Mouse (Mus musculus) hindbrain, embryonic 15.5 days (tissue): ENCODE results near the gene Stum. TPM values are rescaled to one million over a fixed set of nuclear protein-coding genes. Genes with fewer than 3 reads are reported as not detected.
"Not testable (repeated sequence)": the region's sequence is repeated elsewhere in the genome, so short reads cannot be mapped to it uniquely, and the experiment has no call there.

Experiments
- ATAC-seq: fragments of 200-750 bp; cut with Nextera tagmentation; 2 replicates; pipeline ENCODE4 v1.8.0; 2017; ENCODE audit warnings: low read depth, moderate number of reproducible peaks, moderate TSS enrichment; ENCODE audit not compliant: low FRiP score
- H3K27ac ChIP-seq: fragments of 300-500 bp; sonication (generic); replicated peaks from 2 replicates; pipeline ENCODE4 v1.5.1; 2015; ENCODE audit warnings: mild to moderate bottlenecking, inconsistent platforms
- H3K27me3 ChIP-seq: fragments of 300-500 bp; sonication (generic); 2 replicates; pipeline ENCODE4 v1.6.1; 2015; ENCODE audit warnings: control low read depth, inconsistent platforms
- H3K36me3 ChIP-seq: fragments of 300-500 bp; sonication (generic); 2 replicates; pipeline ENCODE4 v1.6.1; 2015; ENCODE audit warnings: control low read depth, inconsistent platforms
- H3K4me1 ChIP-seq: fragments of 300-500 bp; sonication (generic); replicated peaks from 2 replicates; pipeline ENCODE4 v1.6.1; 2015; ENCODE audit warnings: control low read depth, inconsistent platforms
- H3K4me2 ChIP-seq: fragments of 300-500 bp; sonication (generic); 2 replicates; pipeline ENCODE4 v1.6.1; 2015; ENCODE audit warnings: moderate library complexity, mild to moderate bottlenecking, inconsistent platforms
- H3K4me3 ChIP-seq: fragments of 300-500 bp; sonication (generic); 2 replicates; pipeline ENCODE4 v1.5.1; 2015; ENCODE audit warnings: mild to moderate bottlenecking, inconsistent platforms
- H3K9ac ChIP-seq: fragments of 300-500 bp; sonication (generic); 2 replicates; pipeline ENCODE4 v1.6.1; 2015; ENCODE audit warnings: inconsistent platforms
- H3K9me3 ChIP-seq: fragments of 300-500 bp; sonication (generic); 2 replicates; pipeline ENCODE4 v1.6.1; 2016; ENCODE audit warnings: control low read depth, inconsistent platforms
- WGBS: fragments of 180-500 bp; shearing (Covaris S2); methylation state at CpG from one replicate; pipeline ENCODE4 v1.1.7; 2015; 5-methylcytosine and 5-hydroxymethylcytosine counted together
- polyA plus RNA-seq: library from polyadenylated mRNA; unstranded; fragments of >200 nt; fragmentation: Nextera tagmentation; extraction: Ambion mirVana; gene quantifications from 2 replicates; pipeline ENCODE4 v1.2.1, GENCODE M21; 2015

Stum gene
- 12.7 and 14.1 TPM in 2 replicates for polyA plus RNA-seq

- H3K4me1 ChIP-seq, result peaks cover 30% of the 10 kb centered on the region
- H3K9ac ChIP-seq, result peak within 1 kb of the TSS; percentile 52
- H3K27ac ChIP-seq, result peak within 1 kb of the TSS; percentile 40
- H3K36me3 ChIP-seq, result no peaks in the 10 kb centered on the region
- peak within 1 kb of the TSS; percentile 55 for H3K4me3 ChIP-seq
- no peaks in the 10 kb centered on the region for H3K9me3 ChIP-seq
- peaks cover 14% of the 10 kb centered on the region; the same call in 1 of the 2 replicates for H3K27me3 ChIP-seq
- ATAC-seq, result peak; percentile 79
- H3K4me2 ChIP-seq, result peak within 1 kb of the TSS; percentile 87
- 2% methylated on average over 40 of the region's 40 CpGs for WGBS
Measured at GRCm38 (mm10) chr1:180483399-180484291, at the start of gene Stum. Gene Stum (minus strand): TSS chr1:180483504.

- 94% methylated on average over 11 of the region's 11 CpGs for WGBS
- no peak overlapping the region for H3K9ac ChIP-seq
- H3K4me1 ChIP-seq, result 0 out of 2 replicates have a peak, but pooled peaks cover 4% of the 10 kb centered on the region
- no peak overlapping the region for H3K4me3 ChIP-seq
- no peaks in the 10 kb centered on the region for H3K36me3 ChIP-seq
- H3K9me3 ChIP-seq, result no peaks in the 10 kb centered on the region; the same call in 1 of the 2 replicates
- no peaks in the 10 kb centered on the region for H3K27me3 ChIP-seq
- no peak overlapping the region for H3K27ac ChIP-seq
- ATAC-seq, result no peak
- H3K4me2 ChIP-seq, result no peak overlapping the region
Measured at GRCm38 (mm10) chr1:180532671-180533070, 49.4 kb upstream of the Stum start.

- H3K4me2 ChIP-seq, result no peak overlapping the region
- H3K27ac ChIP-seq, result no peak overlapping the region
- 0 out of 2 replicates have a peak, but pooled peaks cover 4% of the 10 kb centered on the region for H3K4me1 ChIP-seq
- 58% methylated on average over 8 of the region's 8 CpGs for WGBS
- no peaks in the 10 kb centered on the region; the same call in 1 of the 2 replicates for H3K9me3 ChIP-seq
- no peak overlapping the region for H3K9ac ChIP-seq
- H3K4me3 ChIP-seq, result no peak overlapping the region
- H3K27me3 ChIP-seq, result no peaks in the 10 kb centered on the region
- H3K36me3 ChIP-seq, result no peaks in the 10 kb centered on the region
- no peak for ATAC-seq
Measured at GRCm38 (mm10) chr1:180530457-180531263, 47.4 kb upstream of the Stum start.

- Histone ChIP-seq H3K36me3 (no peaks in the 10 kb centered on the region), H3K4me3 (no peak overlapping the region), H3K4me2 (no peak overlapping the region), H3K4me1 (0 out of 2 replicates have a peak, but pooled peaks cover 4% of the 10 kb centered on the region), H3K27me3 (no peaks in the 10 kb centered on the region), H3K9me3 (no peaks in the 10 kb centered on the region; the same call in 1 of the 2 replicates), H3K9ac (no peak overlapping the region), H3K27ac (no peak overlapping the region)
- ATAC-seq, result no peak
- 88% methylated on average over 7 of the region's 7 CpGs for WGBS
Measured at GRCm38 (mm10) chr1:180529847-180530246, 46.5 kb upstream of the Stum start.

- 65% methylated on average over 1 of the region's 1 CpGs for WGBS
- no peaks in the 10 kb centered on the region for H3K36me3 ChIP-seq
- H3K9ac ChIP-seq, result no peak overlapping the region
- H3K4me2 ChIP-seq, result no peak overlapping the region
- H3K9me3 ChIP-seq, result no peaks in the 10 kb centered on the region
- no peaks in the 10 kb centered on the region for H3K27me3 ChIP-seq
- ATAC-seq, result no peak
- no peak overlapping the region for H3K4me3 ChIP-seq
- no peak overlapping the region for H3K27ac ChIP-seq
- 0 out of 2 replicates have a peak, but pooled peaks cover 4% of the 10 kb centered on the region for H3K4me1 ChIP-seq
Measured at GRCm38 (mm10) chr1:180525301-180525700, 42.0 kb upstream of the Stum start.

GRCm38 (mm10) chr1:180523320-180523719, 40.0 kb upstream of the Stum start:
- WGBS, result 86% methylated on average over 2 of the region's 2 CpGs

GRCm38 (mm10) chr1:180520190-180520589, 36.9 kb upstream of the Stum start:
- WGBS, result 28% methylated on average over 7 of the region's 7 CpGs
- H3K9ac ChIP-seq, result no peak overlapping the region
- no peak for ATAC-seq
- H3K27me3 ChIP-seq, result no peaks in the 10 kb centered on the region
- H3K27ac ChIP-seq, result no peak overlapping the region
- H3K4me3 ChIP-seq, result no peak overlapping the region
- H3K4me2 ChIP-seq, result no peak overlapping the region; the same call in 1 of the 2 replicates
- peaks cover 7% of the 10 kb centered on the region for H3K4me1 ChIP-seq
- H3K9me3 ChIP-seq, result no peaks in the 10 kb centered on the region
- no peaks in the 10 kb centered on the region for H3K36me3 ChIP-seq

More at GRCm38 (mm10) chr1:180523320-180523719, 40.0 kb upstream of the Stum start:
- no peak for ATAC-seq
- Histone ChIP-seq H3K4me1 (peaks cover 7% of the 10 kb centered on the region), H3K9ac (no peak overlapping the region), H3K9me3 (no peaks in the 10 kb centered on the region), H3K36me3 (no peaks in the 10 kb centered on the region), H3K27ac (no peak overlapping the region), H3K4me3 (no peak overlapping the region), H3K27me3 (no peaks in the 10 kb centered on the region), H3K4me2 (no peak overlapping the region)

GRCm38 (mm10) chr1:180519520-180519919, 36.2 kb upstream of the Stum start:
- Histone ChIP-seq H3K27ac (no peak overlapping the region), H3K4me2 (no peak overlapping the region), H3K36me3 (no peaks in the 10 kb centered on the region), H3K27me3 (no peaks in the 10 kb centered on the region), H3K9me3 (no peaks in the 10 kb centered on the region), H3K4me1 (peaks cover 7% of the 10 kb centered on the region), H3K9ac (no peak overlapping the region), H3K4me3 (no peak overlapping the region)
- WGBS, result 92% methylated on average over 8 of the region's 8 CpGs
- no peak for ATAC-seq

- not testable (repeated sequence) for H3K27ac ChIP-seq, H3K27me3 ChIP-seq, H3K9me3 ChIP-seq, H3K36me3 ChIP-seq, H3K4me2 ChIP-seq, H3K4me1 ChIP-seq, H3K9ac ChIP-seq, ATAC-seq, H3K4me3 ChIP-seq
- 94% methylated on average over 7 of the region's 7 CpGs for WGBS
Measured at GRCm38 (mm10) chr1:180518899-180519298, 35.6 kb upstream of the Stum start.

GRCm38 (mm10) chr1:180518412-180518811, 35.1 kb upstream of the Stum start:
- Histone ChIP-seq H3K4me2 (no peak overlapping the region), H3K9me3 (no peaks in the 10 kb centered on the region), H3K27me3 (no peaks in the 10 kb centered on the region), H3K27ac (no peak overlapping the region), H3K4me3 (no peak overlapping the region), H3K36me3 (no peaks in the 10 kb centered on the region), H3K9ac (no peak overlapping the region), H3K4me1 (peaks cover 7% of the 10 kb centered on the region)
- ATAC-seq, result no peak
- WGBS, result 80% methylated on average over 8 of the region's 8 CpGs

- Histone ChIP-seq H3K9ac (no peak overlapping the region), H3K9me3 (no peaks in the 10 kb centered on the region), H3K4me3 (no peak overlapping the region), H3K27me3 (no peaks in the 10 kb centered on the region), H3K4me1 (peaks cover 7% of the 10 kb centered on the region), H3K36me3 (no peaks in the 10 kb centered on the region), H3K27ac (no peak overlapping the region), H3K4me2 (no peak overlapping the region)
- ATAC-seq, result no peak
- WGBS, result 80% methylated on average over 10 of the region's 10 CpGs
Measured at GRCm38 (mm10) chr1:180517390-180518054, 34.2 kb upstream of the Stum start.
